Mouse (Mus musculus) myocyte (in vitro differentiated cells): ENCODE results near the gene Npsr1.

Source experiments
- E2F4 ChIP-seq: IDR thresholded peaks from one replicate; pipeline ENCODE4 v1.6.1; 2011; ENCODE audit warnings: mild to moderate bottlenecking, control low read depth, moderate library complexity; ENCODE audit not compliant: insufficient read depth
- MAX ChIP-seq: IDR thresholded peaks from one replicate; pipeline ENCODE4 v1.6.1; 2011; ENCODE audit warnings: low read depth, mild to moderate bottlenecking, control low read depth
- MYOD1 ChIP-seq, 3 experiments: IDR thresholded peaks; one replicate each; pipeline ENCODE4 v1.6.1; 2011; ENCODE audit warnings: control low read depth in 2 of 3, low read depth in 2 of 3, mild to moderate bottlenecking in 2 of 3, moderate library complexity in 1 of 3; ENCODE audit not compliant: insufficient read length in 2 of 3, control insufficient read depth in 1 of 3
- MYOG ChIP-seq, 3 experiments: IDR thresholded peaks; one replicate each; pipeline ENCODE4 v1.6.1; 2011; ENCODE audit warnings: control low read depth in 2 of 3, low read depth in 2 of 3, mild to moderate bottlenecking in 2 of 3; ENCODE audit not compliant: insufficient read length in 2 of 3, control insufficient read depth in 1 of 3, insufficient read depth in 1 of 3
- POLR2A ChIP-seq: IDR thresholded peaks from one replicate; pipeline ENCODE4 v1.6.1; 2011; ENCODE audit warnings: low read depth, mild to moderate bottlenecking, control low read depth, moderate library complexity; ENCODE audit not compliant: insufficient read length
- POLR2AphosphoS2 ChIP-seq: IDR thresholded peaks from one replicate; pipeline ENCODE4 v1.6.1; 2011; ENCODE audit warnings: low read depth, control low read depth; ENCODE audit not compliant: insufficient read length
- TCF12 ChIP-seq: IDR thresholded peaks from one replicate; pipeline ENCODE4 v1.6.1; 2011; ENCODE audit warnings: mild to moderate bottlenecking, control low read depth; ENCODE audit not compliant: poor library complexity, insufficient read depth, severe bottlenecking
- USF1 ChIP-seq: IDR thresholded peaks from one replicate; pipeline ENCODE4 v1.6.1; 2011; ENCODE audit warnings: low read depth, mild to moderate bottlenecking, control low read depth, moderate library complexity

DNA sequence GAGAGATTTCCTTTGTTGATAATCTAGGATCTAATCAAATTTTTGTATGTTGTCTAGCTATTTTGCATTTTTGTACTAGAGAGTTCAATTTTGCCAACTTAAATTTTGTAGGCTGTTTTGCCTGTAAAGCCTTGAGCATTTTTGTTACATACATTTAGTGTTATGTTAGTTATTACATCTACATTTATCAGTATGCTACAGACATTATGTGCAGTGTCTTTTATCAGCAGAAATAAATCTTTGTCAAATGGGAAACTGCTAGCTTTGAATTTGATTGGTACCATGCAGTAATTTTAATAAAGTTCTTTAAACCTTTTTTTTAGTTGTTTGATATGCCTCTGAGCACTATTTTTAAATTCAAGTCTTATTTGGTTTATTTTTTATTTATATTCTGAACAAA is 185.7 kb downstream of the Npsr1 start:
- TF ChIP-seq MYOD1 (IDR thresholded peaks at IDR 0.05; ENCODE audit: control insufficient read depth in 1 of 3, insufficient read length in 2 of 3, low read depth in 2 of 3), result no peak
- TF ChIP-seq POLR2A, result no peak
- no peak for TF ChIP-seq TCF12
- TF ChIP-seq USF1, result no peak
- no peak for TF ChIP-seq POLR2AphosphoS2
- no peak for TF ChIP-seq MAX
- no peak for TF ChIP-seq E2F4
- TF ChIP-seq MYOG (IDR thresholded peaks at IDR 0.05; ENCODE audit: control insufficient read depth in 1 of 3, insufficient read depth in 1 of 3, insufficient read length in 2 of 3, low read depth in 2 of 3), result no peak
